Mouse (Mus musculus) heart, embryonic 11.5 days (tissue): ENCODE measurements around the gene Ptprk. TPM values are rescaled to one million over a fixed set of nuclear protein-coding genes. Genes with fewer than 3 reads are reported as not detected.

ENCODE experiments used
- ATAC-seq: fragments of 200-750 bp; cut with Nextera tagmentation; replicated peaks from 2 replicates; pipeline ENCODE4 v1.8.0; 2017; ENCODE audit warnings: moderate library complexity; ENCODE audit not compliant: insufficient number of reproducible peaks, low FRiP score, low TSS enrichment
- H3K27ac ChIP-seq: fragments of 300-500 bp; sonication (generic); 2 replicates; pipeline ENCODE4 v1.5.1; 2014; ENCODE audit warnings: mild to moderate bottlenecking, low read depth, low read length
- H3K27me3 ChIP-seq: fragments of 300-500 bp; sonication (generic); 2 replicates; pipeline ENCODE4 v1.6.1; 2014; ENCODE audit warnings: mild to moderate bottlenecking, low read length, mixed read lengths; ENCODE audit not compliant: control insufficient read depth, insufficient read depth
- H3K36me3 ChIP-seq: fragments of 300-500 bp; sonication (generic); 2 replicates; pipeline ENCODE4 v1.6.1; 2014; ENCODE audit warnings: mild to moderate bottlenecking, low read length, moderate library complexity, mixed read lengths; ENCODE audit not compliant: control insufficient read depth, insufficient read depth
- H3K4me1 ChIP-seq: fragments of 300-500 bp; sonication (generic); 2 replicates; pipeline ENCODE4 v1.6.1; 2014; ENCODE audit warnings: low read length; ENCODE audit not compliant: control insufficient read depth, insufficient read depth
- H3K4me2 ChIP-seq: fragments of 300-500 bp; sonication (generic); 2 replicates; pipeline ENCODE4 v1.6.1; 2014; ENCODE audit warnings: mild to moderate bottlenecking, moderate library complexity
- H3K4me3 ChIP-seq: fragments of 300-500 bp; sonication (generic); 2 replicates; pipeline ENCODE4 v1.5.1; 2014; ENCODE audit warnings: low read depth, low read length
- H3K9ac ChIP-seq: fragments of 300-500 bp; sonication (generic); 2 replicates; pipeline ENCODE4 v1.6.1; 2014; ENCODE audit warnings: mild to moderate bottlenecking, low read depth, low read length, moderate library complexity
- H3K9me3 ChIP-seq: fragments of 300-500 bp; sonication (generic); replicated peaks from 2 replicates; pipeline ENCODE4 v1.6.1; 2016; ENCODE audit warnings: low read length; ENCODE audit not compliant: control insufficient read depth
- WGBS: fragments of 180-500 bp; shearing (Covaris S2); extraction: QIAGEN DNeasy Blood & Tissue Kit; methylation state at CpG from one replicate; pipeline ENCODE4 v1.1.7; 2014; ENCODE audit not compliant: insufficient replicate concordance; 5-methylcytosine and 5-hydroxymethylcytosine counted together
- polyA plus RNA-seq: library from polyadenylated mRNA; unstranded; fragments of >200 nt; fragmentation: Nextera tagmentation; extraction: Ambion mirVana; gene quantifications from 2 replicates; pipeline ENCODE4 v1.2.1, GENCODE M21; 2014

Ptprk gene
- polyA plus RNA-seq, 1 experiment from 2014 or later: 42.1 TPM

DNA sequence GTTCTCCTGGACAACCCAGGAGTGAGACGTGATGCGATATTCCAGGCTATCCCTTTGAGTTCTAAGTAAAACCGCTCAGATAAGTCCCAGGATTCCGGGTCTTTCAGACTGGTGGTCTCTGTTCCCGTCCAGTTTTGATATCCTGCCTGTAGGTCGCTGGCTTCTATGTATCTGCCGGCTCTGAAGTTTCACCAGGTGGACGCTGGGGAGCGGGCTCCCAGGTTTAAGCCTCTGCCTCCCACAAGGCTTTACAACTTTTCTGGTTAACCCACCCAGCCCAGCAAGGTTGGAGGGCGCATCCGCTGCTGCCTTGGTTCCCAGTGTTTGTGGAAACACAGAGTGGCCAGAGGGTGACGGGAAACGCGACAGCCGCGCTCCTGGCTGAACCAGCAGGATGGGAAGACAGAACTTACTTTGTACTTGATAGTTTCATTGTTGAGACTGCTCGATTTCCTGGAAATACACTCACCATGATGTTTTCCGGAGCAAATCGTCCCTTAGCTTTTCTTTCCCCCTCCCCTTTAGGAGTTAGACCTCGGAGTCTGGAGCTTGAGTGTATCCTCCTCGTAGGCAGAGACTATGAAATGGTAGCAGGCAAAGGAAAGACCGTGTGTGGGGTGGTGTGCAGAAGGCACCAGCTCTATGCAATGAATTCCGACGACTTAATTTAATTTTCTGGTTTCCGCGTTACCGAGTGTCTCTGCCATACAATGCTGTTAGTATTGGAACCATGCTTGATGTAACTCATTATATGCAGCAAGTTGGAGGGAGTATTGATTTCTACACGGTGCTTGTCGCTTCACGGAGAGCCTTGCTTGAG, 1.6 kb downstream of the Ptprk start:
- peak overlapping the region; percentile 93 for H3K9ac ChIP-seq
- H3K36me3 ChIP-seq: no peaks in the 10 kb centered on the region
- peak overlapping the region; percentile 96 for H3K27ac ChIP-seq
- ATAC-seq: 0 out of 2 replicates have a peak, but pooled peaks have one; percentile 5
- peaks cover 8% of the 10 kb centered on the region; the same call in 1 of the 2 replicates for H3K4me1 ChIP-seq
- no peaks in the 10 kb centered on the region for H3K9me3 ChIP-seq
- WGBS: 9% methylated on average over 30 of the region's 30 CpGs
- H3K4me3 ChIP-seq: peak overlapping the region; percentile 81
- H3K27me3 ChIP-seq: no peaks in the 10 kb centered on the region
- H3K4me2 ChIP-seq: peak overlapping the region; percentile 61

DNA sequence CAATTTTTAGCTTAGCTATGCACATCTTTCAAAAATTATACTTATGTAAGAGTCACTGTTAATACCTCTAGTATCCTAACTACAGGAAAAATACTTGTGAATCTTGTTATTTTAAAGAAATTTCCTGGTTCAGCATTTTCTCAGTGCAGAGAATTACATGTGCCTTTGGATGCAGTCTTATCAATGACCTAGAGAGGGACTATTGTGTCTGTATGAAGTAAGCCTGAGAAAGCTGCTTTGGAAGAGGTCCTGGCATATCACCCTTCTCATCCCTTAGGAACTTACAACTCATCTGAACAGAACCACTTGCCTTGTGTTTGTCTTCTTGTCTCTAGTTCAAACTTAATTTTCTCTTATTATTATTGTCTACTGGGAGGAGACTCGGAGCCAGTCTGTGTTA, 3.6 kb downstream of the Ptprk start:
- Histone ChIP-seq H3K4me2 (no peak overlapping the region), H3K9me3 (no peaks in the 10 kb centered on the region), H3K36me3 (no peaks in the 10 kb centered on the region), H3K4me1 (peaks cover 10% of the 10 kb centered on the region; the same call in 1 of the 2 replicates), H3K9ac (no peak overlapping the region), H3K4me3 (no peak overlapping the region), H3K27ac (no peak overlapping the region), H3K27me3 (no peaks in the 10 kb centered on the region)
- no peak for ATAC-seq
- WGBS: 85% methylated on average over 1 of the region's 1 CpGs

DNA sequence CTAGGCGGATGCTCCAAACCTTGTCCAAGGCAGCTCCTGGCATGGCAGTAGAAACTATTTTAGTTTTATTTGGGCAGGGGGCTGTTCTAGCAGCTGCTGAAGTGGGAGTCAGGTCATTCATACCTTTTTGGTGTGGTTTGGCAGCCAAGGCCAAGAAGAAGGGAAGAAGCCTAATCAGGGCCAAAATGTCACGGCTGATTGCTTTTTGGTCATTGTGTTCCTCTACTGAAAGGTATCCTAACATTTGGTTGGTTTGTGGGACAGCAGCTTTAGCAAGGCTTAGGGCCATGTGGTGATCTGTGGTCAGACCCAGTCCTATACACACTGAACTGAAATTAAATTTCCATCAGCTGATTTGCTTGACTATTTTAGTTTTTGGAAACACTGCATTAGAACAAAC, 6.6 kb downstream of the Ptprk start:
- WGBS: 82% methylated on average over 2 of the region's 2 CpGs

DNA sequence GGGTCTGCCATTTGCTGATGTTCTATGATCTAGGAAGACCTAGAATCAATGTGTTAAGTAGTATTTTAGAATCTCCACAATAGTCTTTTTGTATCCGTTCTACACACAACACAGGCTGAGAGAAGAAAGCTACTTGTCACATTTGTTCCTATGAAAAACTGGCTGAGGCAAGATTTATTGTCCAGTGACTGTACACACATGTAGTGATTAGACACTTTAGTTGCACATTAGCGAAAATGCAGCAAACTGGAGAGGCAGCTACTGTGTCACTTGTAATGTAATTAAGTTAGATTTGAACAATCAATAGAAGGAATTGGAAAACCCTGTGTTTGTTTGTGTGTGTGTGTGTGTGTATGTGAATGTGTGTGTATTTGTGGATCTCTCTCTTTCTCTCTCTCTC, 8.6 kb downstream of the Ptprk start:
- H3K9ac ChIP-seq: no peak overlapping the region
- ATAC-seq: no peak
- no peaks in the 10 kb centered on the region for H3K27me3 ChIP-seq
- no peak overlapping the region for H3K27ac ChIP-seq
- H3K9me3 ChIP-seq: no peaks in the 10 kb centered on the region
- peaks cover 9% of the 10 kb centered on the region; the same call in 1 of the 2 replicates for H3K4me1 ChIP-seq
- no peak overlapping the region for H3K4me3 ChIP-seq
- H3K36me3 ChIP-seq: no peaks in the 10 kb centered on the region
- H3K4me2 ChIP-seq: no peak overlapping the region
- WGBS: 78% methylated on average over 2 of the region's 2 CpGs

More for the DNA sequence above, 6.6 kb downstream of the Ptprk start:
- ATAC-seq: no peak
- no peaks in the 10 kb centered on the region for H3K27me3 ChIP-seq
- H3K27ac ChIP-seq: no peak overlapping the region
- H3K4me2 ChIP-seq: no peak overlapping the region
- H3K9ac ChIP-seq: no peak overlapping the region
- peaks cover 13% of the 10 kb centered on the region; the same call in 1 of the 2 replicates for H3K4me1 ChIP-seq
- no peak overlapping the region for H3K4me3 ChIP-seq
- no peaks in the 10 kb centered on the region for H3K9me3 ChIP-seq
- H3K36me3 ChIP-seq: no peaks in the 10 kb centered on the region

DNA sequence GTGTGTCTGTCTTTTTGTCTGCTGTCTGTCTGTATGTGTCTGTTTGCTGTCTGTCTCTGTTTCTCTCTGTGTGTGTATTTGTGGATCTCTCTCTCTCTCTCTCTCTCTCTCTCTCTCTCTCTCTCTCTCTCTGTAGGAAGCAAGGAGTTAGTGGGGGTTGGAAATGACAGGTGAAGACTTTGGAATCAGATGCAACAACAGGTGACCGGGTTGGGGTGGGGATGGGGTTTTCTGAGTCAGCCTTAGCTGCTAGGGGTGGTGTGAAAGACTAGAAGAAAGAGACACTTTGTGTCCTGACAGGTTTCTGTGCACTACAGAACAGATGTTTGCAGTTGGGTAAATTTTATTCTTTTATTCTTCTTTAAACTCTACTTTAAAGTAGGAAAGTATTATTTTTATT, 9.0 kb downstream of the Ptprk start:
- WGBS: 72% methylated on average over 1 of the region's 1 CpGs
- Histone ChIP-seq H3K4me3 (no peak overlapping the region), H3K27ac (no peak overlapping the region), H3K4me2 (no peak overlapping the region), H3K36me3 (no peaks in the 10 kb centered on the region), H3K27me3 (no peaks in the 10 kb centered on the region), H3K9me3 (no peaks in the 10 kb centered on the region), H3K4me1 (peaks cover 7% of the 10 kb centered on the region; the same call in 1 of the 2 replicates), H3K9ac (no peak overlapping the region)
- ATAC-seq: no peak

DNA sequence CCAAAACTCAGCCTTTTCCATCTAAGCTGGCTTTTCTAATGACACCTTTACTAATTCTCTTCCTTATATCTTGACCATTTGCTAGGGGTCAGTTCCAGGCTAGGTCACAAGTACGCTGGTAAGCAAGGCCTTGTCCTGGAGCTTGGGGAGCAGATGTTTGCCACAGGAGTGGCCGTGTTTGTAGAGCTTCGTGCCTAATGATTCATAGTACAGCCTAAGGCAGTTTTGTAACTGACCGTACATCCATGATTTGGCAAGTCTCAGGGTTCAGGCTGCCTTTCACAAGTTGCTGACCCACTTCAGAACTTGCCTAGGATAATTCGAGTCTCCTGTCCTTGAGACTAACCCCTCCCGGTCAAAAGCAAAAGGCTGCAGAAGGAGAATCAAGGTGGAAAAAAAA, 12.7 kb downstream of the Ptprk start:
- Histone ChIP-seq H3K27me3 (no peaks in the 10 kb centered on the region), H3K4me1 (peaks cover 5% of the 10 kb centered on the region; the same call in 1 of the 2 replicates), H3K4me2 (no peak overlapping the region), H3K9ac (no peak overlapping the region), H3K9me3 (no peaks in the 10 kb centered on the region), H3K27ac (no peak overlapping the region), H3K36me3 (no peaks in the 10 kb centered on the region), H3K4me3 (no peak overlapping the region)
- no peak for ATAC-seq
- WGBS: 62% methylated on average over 6 of the region's 6 CpGs

DNA sequence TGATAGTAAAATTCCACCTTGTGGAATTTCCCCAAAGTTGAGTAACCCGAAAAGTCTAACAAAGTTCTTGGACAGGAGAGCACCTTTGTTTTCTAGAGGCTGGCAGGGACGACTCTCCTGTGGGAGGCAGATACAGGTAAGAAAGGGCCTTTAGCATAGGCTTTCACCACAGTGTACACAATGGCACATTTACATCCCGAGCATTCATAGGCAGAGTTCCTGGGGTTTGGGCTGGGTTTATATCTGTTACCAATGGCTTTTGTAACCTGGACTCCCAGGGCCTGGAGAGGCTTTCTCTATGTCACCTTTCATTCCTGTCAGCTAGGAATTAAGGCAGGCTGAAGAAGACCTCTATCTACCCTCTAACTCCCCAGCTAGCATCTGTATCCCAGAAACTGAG, 13.1 kb downstream of the Ptprk start:
- Histone ChIP-seq H3K4me2 (no peak overlapping the region), H3K27ac (no peak overlapping the region), H3K4me3 (no peak overlapping the region), H3K27me3 (no peaks in the 10 kb centered on the region), H3K36me3 (no peaks in the 10 kb centered on the region), H3K9ac (no peak overlapping the region), H3K4me1 (peaks cover 5% of the 10 kb centered on the region; the same call in 1 of the 2 replicates), H3K9me3 (no peaks in the 10 kb centered on the region)
- ATAC-seq: no peak
- WGBS: 76% methylated on average over 3 of the region's 3 CpGs

DNA sequence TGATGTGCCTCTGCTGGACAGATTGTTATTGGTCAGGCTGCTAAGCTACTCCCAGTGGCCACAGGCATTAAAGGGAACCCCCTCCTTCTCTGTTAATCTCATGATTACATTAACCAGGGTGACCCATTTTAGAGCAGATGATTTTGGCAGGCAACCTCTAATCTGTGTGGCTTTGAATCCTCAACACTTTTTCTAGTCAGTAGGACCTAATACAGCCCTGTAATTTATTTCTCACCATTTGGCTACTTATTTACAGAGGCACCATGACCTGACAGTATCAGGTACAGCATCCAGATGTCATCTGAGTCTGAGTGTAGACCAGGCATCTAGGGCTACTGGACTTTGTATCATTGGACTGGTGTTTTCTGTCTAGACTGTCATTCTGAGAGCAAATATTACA, 21.4 kb downstream of the Ptprk start:
- Histone ChIP-seq H3K4me3 (no peak overlapping the region), H3K27me3 (no peaks in the 10 kb centered on the region), H3K4me1 (no peaks in the 10 kb centered on the region), H3K9me3 (no peaks in the 10 kb centered on the region), H3K9ac (no peak overlapping the region), H3K4me2 (no peak overlapping the region), H3K27ac (no peak overlapping the region), H3K36me3 (no peaks in the 10 kb centered on the region)
- no peak for ATAC-seq

DNA sequence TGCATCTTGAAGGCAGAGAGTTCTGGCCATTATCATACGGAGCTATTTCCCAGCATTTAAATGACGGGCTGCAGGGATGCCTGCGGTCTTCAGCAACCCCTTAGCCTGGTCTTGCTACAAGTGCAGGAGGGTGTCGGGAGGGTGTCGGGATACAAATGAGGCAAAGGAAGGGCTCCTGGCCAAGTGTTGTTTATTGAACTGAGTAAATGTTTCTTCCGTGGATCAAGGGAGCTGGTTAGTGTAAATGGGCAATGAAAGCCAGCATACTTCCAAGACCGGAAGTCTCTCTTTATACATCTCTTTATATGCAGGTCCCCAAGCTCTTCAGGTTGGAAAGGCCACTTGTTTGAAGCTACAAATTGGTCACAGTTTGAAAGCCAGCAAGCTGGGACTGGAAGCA, 23.0 kb downstream of the Ptprk start:
- 54% methylated on average over 7 of the region's 7 CpGs for WGBS
- no peak overlapping the region for H3K4me3 ChIP-seq
- no peak overlapping the region for H3K4me2 ChIP-seq
- no peak overlapping the region for H3K27ac ChIP-seq
- H3K4me1 ChIP-seq: no peaks in the 10 kb centered on the region
- no peaks in the 10 kb centered on the region for H3K36me3 ChIP-seq
- no peak for ATAC-seq
- no peaks in the 10 kb centered on the region for H3K9me3 ChIP-seq
- H3K9ac ChIP-seq: no peak overlapping the region
- no peaks in the 10 kb centered on the region for H3K27me3 ChIP-seq
